Mouse (Mus musculus) embryonic facial prominence, embryonic 10.5 days (tissue): ENCODE measurements around the gene Ppp1r15b. TPM values are rescaled to one million over a fixed set of nuclear protein-coding genes. Genes with fewer than 3 reads are reported as not detected.

ENCODE experiments used
- DNase-seq: peaks from one replicate; pipeline ENCODE4 v3.0.0-alpha.2; 2017; ENCODE audit warnings: low spot score
- H3K27ac ChIP-seq: fragments of 300-500 bp; sonication (generic); replicated peaks from 2 replicates; pipeline ENCODE4 v1.5.1; 2016; ENCODE audit warnings: mild to moderate bottlenecking
- H3K27me3 ChIP-seq: fragments of 300-500 bp; sonication (generic); replicated peaks from 2 replicates; pipeline ENCODE4 v1.6.1; 2016; ENCODE audit warnings: low read depth, mild to moderate bottlenecking; ENCODE audit not compliant: poor library complexity, severe bottlenecking
- H3K36me3 ChIP-seq: fragments of 300-500 bp; sonication (generic); replicated peaks from 2 replicates; pipeline ENCODE4 v1.6.1; 2016; ENCODE audit warnings: mild to moderate bottlenecking, moderate library complexity
- H3K4me1 ChIP-seq: fragments of 300-500 bp; sonication (generic); 2 replicates; pipeline ENCODE4 v1.6.1; 2016
- H3K4me3 ChIP-seq: fragments of 300-500 bp; sonication (generic); 2 replicates; pipeline ENCODE4 v1.5.1; 2016; ENCODE audit warnings: mild to moderate bottlenecking, moderate library complexity
- H3K9me3 ChIP-seq: fragments of 300-500 bp; sonication (generic); 2 replicates; pipeline ENCODE4 v1.6.1; 2016; ENCODE audit warnings: mild to moderate bottlenecking
- WGBS: fragments of 180-500 bp; shearing (Covaris S2); methylation state at CpG from one replicate; pipeline ENCODE4 v1.1.7; 2016; 5-methylcytosine and 5-hydroxymethylcytosine counted together
- polyA plus RNA-seq: library from polyadenylated mRNA; unstranded; fragments of >200 nt; fragmentation: Nextera tagmentation; extraction: Ambion mirVana; gene quantifications from 2 replicates; pipeline ENCODE4 v1.2.1, GENCODE M21; 2016

Gene Ppp1r15b
- polyA plus RNA-seq, 1 experiment from 2014 or later: 49.4 TPM

GRCm38 (mm10) chr1:133168318-133169060 is 37.5 kb downstream of the Ppp1r15b start:
- DNase-seq: no peak
- no peaks in the 10 kb centered on the region for H3K9me3 ChIP-seq
- no peak overlapping the region for H3K27ac ChIP-seq
- no peaks in the 10 kb centered on the region for H3K36me3 ChIP-seq
- WGBS: 48% methylated on average over 19 of the region's 19 CpGs
- no peak overlapping the region for H3K4me3 ChIP-seq
- peaks cover 41% of the 10 kb centered on the region for H3K4me1 ChIP-seq
- peaks cover 83% of the 10 kb centered on the region for H3K27me3 ChIP-seq

- Histone ChIP-seq H3K4me1 (peaks cover 24% of the 10 kb centered on the region), H3K36me3 (no peaks in the 10 kb centered on the region), H3K27me3 (peaks cover 66% of the 10 kb centered on the region), H3K9me3 (no peaks in the 10 kb centered on the region), H3K4me3 (no peak overlapping the region), H3K27ac (no peak overlapping the region)
- 70% methylated on average over 8 of the region's 8 CpGs for WGBS
- DNase-seq: no peak
These were observed 39.3 kb downstream of the Ppp1r15b start for GRCm38 (mm10) chr1:133170196-133170595.

- H3K27me3 ChIP-seq: peaks cover 55% of the 10 kb centered on the region
- peaks cover 24% of the 10 kb centered on the region for H3K4me1 ChIP-seq
- no peak overlapping the region for H3K27ac ChIP-seq
- no peak for DNase-seq
- no peak overlapping the region for H3K4me3 ChIP-seq
- no peaks in the 10 kb centered on the region for H3K9me3 ChIP-seq
- no peaks in the 10 kb centered on the region for H3K36me3 ChIP-seq
- WGBS: 90% methylated on average over 9 of the region's 9 CpGs
These were observed 40.4 kb downstream of the Ppp1r15b start for GRCm38 (mm10) chr1:133171357-133171756.

- Histone ChIP-seq H3K36me3 (no peaks in the 10 kb centered on the region), H3K9me3 (no peaks in the 10 kb centered on the region), H3K27me3 (peaks cover 44% of the 10 kb centered on the region), H3K4me1 (peaks cover 11% of the 10 kb centered on the region), H3K27ac (no peak overlapping the region), H3K4me3 (no peak overlapping the region)
- WGBS: 84% methylated on average over 6 of the region's 6 CpGs
- no peak for DNase-seq
These were observed 44.2 kb downstream of the Ppp1r15b start for GRCm38 (mm10) chr1:133175150-133175549.

- 57% methylated on average over 8 of the region's 8 CpGs for WGBS
- Histone ChIP-seq H3K9me3 (no peaks in the 10 kb centered on the region), H3K4me1 (peaks cover 22% of the 10 kb centered on the region), H3K4me3 (no peak overlapping the region), H3K27ac (peak overlapping the region; percentile 24; the same call in 1 of the 2 replicates), H3K36me3 (no peaks in the 10 kb centered on the region), H3K27me3 (peaks cover 48% of the 10 kb centered on the region)
- peak; percentile 68 for DNase-seq
These were observed 46.7 kb downstream of the Ppp1r15b start for GRCm38 (mm10) chr1:133177480-133178172.

- 86% methylated on average over 11 of the region's 11 CpGs for WGBS
- Histone ChIP-seq H3K9me3 (no peaks in the 10 kb centered on the region), H3K27me3 (peaks cover 60% of the 10 kb centered on the region), H3K36me3 (no peaks in the 10 kb centered on the region), H3K4me1 (peaks cover 34% of the 10 kb centered on the region), H3K4me3 (no peak overlapping the region), H3K27ac (peak overlapping the region; percentile 19; the same call in 1 of the 2 replicates)
- no peak for DNase-seq
These were observed 47.9 kb downstream of the Ppp1r15b start for GRCm38 (mm10) chr1:133178732-133179440.

- H3K9me3 ChIP-seq: no peaks in the 10 kb centered on the region
- peaks cover 34% of the 10 kb centered on the region for H3K4me1 ChIP-seq
- H3K27me3 ChIP-seq: peaks cover 69% of the 10 kb centered on the region
- under 1% methylated on average over 31 of the region's 31 CpGs for WGBS
- peak; percentile 88 for DNase-seq
- H3K36me3 ChIP-seq: no peaks in the 10 kb centered on the region
- peak overlapping the region; percentile 62 for H3K4me3 ChIP-seq
- H3K27ac ChIP-seq: peak overlapping the region; percentile 79
These were observed 50.4 kb downstream of the Ppp1r15b start for GRCm38 (mm10) chr1:133181072-133182015.

- DNase-seq: peak; percentile 66
- peak overlapping the region; percentile 79 for H3K27ac ChIP-seq
- WGBS: under 1% methylated on average over 25 of the region's 25 CpGs
- H3K27me3 ChIP-seq: peaks cover 69% of the 10 kb centered on the region
- H3K9me3 ChIP-seq: no peaks in the 10 kb centered on the region
- no peaks in the 10 kb centered on the region for H3K36me3 ChIP-seq
- peak overlapping the region; percentile 62 for H3K4me3 ChIP-seq
- H3K4me1 ChIP-seq: peaks cover 36% of the 10 kb centered on the region
These were observed 51.2 kb downstream of the Ppp1r15b start for GRCm38 (mm10) chr1:133182016-133182705.

- H3K27me3 ChIP-seq: peaks cover 68% of the 10 kb centered on the region
- WGBS: 1% methylated on average over 16 of the region's 16 CpGs
- H3K27ac ChIP-seq: peak overlapping the region; percentile 79
- DNase-seq: no peak
- H3K36me3 ChIP-seq: no peaks in the 10 kb centered on the region
- H3K4me3 ChIP-seq: peak overlapping the region; percentile 62
- no peaks in the 10 kb centered on the region for H3K9me3 ChIP-seq
- H3K4me1 ChIP-seq: peaks cover 40% of the 10 kb centered on the region
These were observed 51.8 kb downstream of the Ppp1r15b start for GRCm38 (mm10) chr1:133182706-133183095.

GRCm38 (mm10) chr1:133183141-133183925 is 52.4 kb downstream of the Ppp1r15b start:
- Histone ChIP-seq H3K27me3 (peaks cover 62% of the 10 kb centered on the region), H3K4me3 (peak overlapping the region; percentile 62), H3K4me1 (peaks cover 45% of the 10 kb centered on the region), H3K27ac (peak overlapping the region; percentile 79), H3K9me3 (no peaks in the 10 kb centered on the region), H3K36me3 (no peaks in the 10 kb centered on the region)
- DNase-seq: peak; percentile 24
- WGBS: 17% methylated on average over 16 of the region's 16 CpGs
